Mouse (Mus musculus) MEL (cell line): Measurements from ENCODE around the gene Spata2. TPM values are rescaled to one million over a fixed set of nuclear protein-coding genes. Genes with fewer than 3 reads are reported as not detected.
A peak's percentile ranks its signal among the peaks of the same experiment; 100 is the strongest.

Experiments
- DNase-seq: peaks from one replicate; pipeline ENCODE4 v3.0.0; 2011; ENCODE audit warnings: low read depth, low spot score
- H3K27ac ChIP-seq: 2 replicates; pipeline ENCODE4 v1.5.1; 2012; ENCODE audit warnings: low read depth, mild to moderate bottlenecking, control low read depth, low read length, moderate library complexity; ENCODE audit not compliant: control insufficient read depth
- H3K27me3 ChIP-seq, 2 experiments: fragments of 150-350 bp in 1 of 2; sonication (generic) in 1 of 2; 2 replicates each; pipeline ENCODE4 v1.6.1; 2012; ENCODE audit warnings: low read length in 2 of 2, mild to moderate bottlenecking in 2 of 2, improper control_type of control experiment in 1 of 2, moderate library complexity in 1 of 2; ENCODE audit not compliant: insufficient read depth in 2 of 2, control insufficient read depth in 1 of 2
- H3K36me3 ChIP-seq, 2 experiments: 2 replicates each; pipeline ENCODE4 v1.6.1; 2012 to 2014; ENCODE audit warnings: low read length in 2 of 2, improper control_type of control experiment in 1 of 2, inconsistent platforms in 1 of 2, mild to moderate bottlenecking in 1 of 2; ENCODE audit not compliant: insufficient read depth in 2 of 2, control insufficient read depth in 1 of 2
- H3K4me1 ChIP-seq, 2 experiments: fragments of 150-350 bp in 1 of 2; sonication (generic) in 1 of 2; 2 replicates each; pipeline ENCODE4 v1.6.1; 2012; ENCODE audit warnings: low read length in 2 of 2, improper control_type of control experiment in 1 of 2, mild to moderate bottlenecking in 1 of 2; ENCODE audit not compliant: insufficient read depth in 2 of 2, control insufficient read depth in 1 of 2
- H3K4me3 ChIP-seq, 2 experiments: fragments of 150-350 bp in 1 of 2; sonication (generic) in 1 of 2; 2 replicates each; pipeline ENCODE4 v1.5.1; 2012; ENCODE audit warnings: low read depth in 2 of 2, low read length in 2 of 2, mild to moderate bottlenecking in 2 of 2, moderate library complexity in 2 of 2, control low read depth in 1 of 2, improper control_type of control experiment in 1 of 2; ENCODE audit not compliant: control insufficient read depth in 1 of 2, insufficient read depth in 1 of 2
- H3K79me2 ChIP-seq: 2 replicates; pipeline ENCODE4 v1.6.1; 2012; ENCODE audit warnings: mild to moderate bottlenecking, low read length, moderate library complexity; ENCODE audit not compliant: control insufficient read depth, poor library complexity, insufficient read depth
- H3K9ac ChIP-seq: 2 replicates; pipeline ENCODE4 v1.6.1; 2012; ENCODE audit warnings: low read depth, mild to moderate bottlenecking, control low read depth, low read length, moderate library complexity; ENCODE audit not compliant: control insufficient read depth, poor library complexity, severe bottlenecking
- H3K9me3 ChIP-seq: fragments of 150-350 bp; sonication (generic); replicated peaks from 2 replicates; pipeline ENCODE4 v1.6.1; 2012; ENCODE audit warnings: mild to moderate bottlenecking, low read length, improper control_type of control experiment, moderate library complexity; ENCODE audit not compliant: insufficient read depth
- BHLHE40 ChIP-seq: IDR thresholded peaks from 2 replicates; pipeline ENCODE4 v1.6.1; 2012; ENCODE audit warnings: low read depth, mild to moderate bottlenecking, inconsistent platforms, low read length, improper control_type of control experiment, borderline replicate concordance
- CHD1 ChIP-seq: IDR thresholded peaks from 2 replicates; pipeline ENCODE4 v1.6.1; 2012; ENCODE audit warnings: low read depth, mild to moderate bottlenecking, inconsistent platforms, low read length, improper control_type of control experiment
- CHD2 ChIP-seq: IDR thresholded peaks from 2 replicates; pipeline ENCODE4 v1.6.1; 2011; ENCODE audit warnings: low read length, improper control_type of control experiment
- CTCF ChIP-seq, 3 experiments: IDR thresholded peaks in 2 of 3; conservative IDR thresholded peaks in 1 of 3; 2 replicates each; pipeline ENCODE4 v1.5.1; 2011 to 2012; ENCODE audit warnings: low read length in 3 of 3, low read depth in 2 of 3, mild to moderate bottlenecking in 2 of 3, improper control_type of control experiment in 1 of 3, inconsistent platforms in 1 of 3, mixed read lengths in 1 of 3, moderate library complexity in 1 of 3; ENCODE audit not compliant: control insufficient read depth in 1 of 3, insufficient read depth in 1 of 3, poor library complexity in 1 of 3, severe bottlenecking in 1 of 3
- ELF1 ChIP-seq: IDR thresholded peaks from 2 replicates; pipeline ENCODE4 v1.6.1; 2014; ENCODE audit warnings: low read depth, mild to moderate bottlenecking, inconsistent platforms, low read length, improper control_type of control experiment, moderate library complexity
- EP300 ChIP-seq, 2 experiments: IDR thresholded peaks; 2 replicates each; pipeline ENCODE4 v1.6.1; 2011; ENCODE audit warnings: improper control_type of control experiment in 2 of 2, low read length in 2 of 2, low read depth in 1 of 2, mild to moderate bottlenecking in 1 of 2
- ETS1 ChIP-seq: IDR thresholded peaks from 2 replicates; pipeline ENCODE4 v1.6.1; 2012; ENCODE audit warnings: low read depth, mild to moderate bottlenecking, inconsistent platforms, low read length, improper control_type of control experiment, moderate library complexity
- GABPA ChIP-seq: IDR thresholded peaks from 2 replicates; pipeline ENCODE4 v1.6.1; 2012; ENCODE audit warnings: low read depth, mild to moderate bottlenecking, inconsistent platforms, low read length, improper control_type of control experiment, moderate library complexity
- GATA1 ChIP-seq: IDR thresholded peaks from 2 replicates; pipeline ENCODE4 v1.6.1; 2011; ENCODE audit warnings: low read depth, low read length, improper control_type of control experiment
- HCFC1 ChIP-seq: IDR thresholded peaks from 2 replicates; pipeline ENCODE4 v1.6.1; 2012; ENCODE audit warnings: low read depth, mild to moderate bottlenecking, inconsistent platforms, low read length, improper control_type of control experiment, moderate library complexity
- JUND ChIP-seq: IDR thresholded peaks from 2 replicates; pipeline ENCODE4 v1.6.1; 2011; ENCODE audit warnings: low read depth, mild to moderate bottlenecking, improper control_type of control experiment, low read length
- KAT2A ChIP-seq: conservative IDR thresholded peaks from 2 replicates; pipeline ENCODE4 v1.6.1; 2012; ENCODE audit warnings: low read depth, low read length, improper control_type of control experiment, inconsistent platforms
- MAX ChIP-seq: IDR thresholded peaks from 2 replicates; pipeline ENCODE4 v1.6.1; 2011; ENCODE audit warnings: low read length, improper control_type of control experiment
- MAZ ChIP-seq: IDR thresholded peaks from 2 replicates; pipeline ENCODE4 v1.6.1; 2012; ENCODE audit warnings: low read depth, mild to moderate bottlenecking, inconsistent platforms, low read length, improper control_type of control experiment
- MEF2A ChIP-seq: IDR thresholded peaks from 2 replicates; pipeline ENCODE4 v1.6.1; 2014; ENCODE audit warnings: low read depth, mild to moderate bottlenecking, inconsistent platforms, low read length, improper control_type of control experiment; ENCODE audit not compliant: poor library complexity, insufficient replicate concordance, severe bottlenecking; ENCODE audit errors: extremely low read depth
- MXI1 ChIP-seq: IDR thresholded peaks from 2 replicates; pipeline ENCODE4 v1.6.1; 2011; ENCODE audit warnings: mild to moderate bottlenecking, low read depth, low read length, improper control_type of control experiment
- MYC ChIP-seq: IDR thresholded peaks from 2 replicates; pipeline ENCODE4 v1.6.1; 2011; ENCODE audit warnings: low read depth, mild to moderate bottlenecking, low read length, improper control_type of control experiment, moderate library complexity
- NELFE ChIP-seq: IDR thresholded peaks from 2 replicates; pipeline ENCODE4 v1.6.1; 2011; ENCODE audit warnings: low read depth, low read length, improper control_type of control experiment
- NRF1 ChIP-seq: IDR thresholded peaks from 2 replicates; pipeline ENCODE4 v1.6.1; 2014; ENCODE audit warnings: low read depth, mild to moderate bottlenecking, inconsistent platforms, low read length, improper control_type of control experiment, moderate library complexity; ENCODE audit not compliant: poor library complexity, insufficient read depth, severe bottlenecking
- POLR2A ChIP-seq, 2 experiments: IDR thresholded peaks; 2 replicates each; pipeline ENCODE4 v1.6.1; 2011 to 2012; ENCODE audit warnings: low read length in 2 of 2, mild to moderate bottlenecking in 2 of 2, control low read depth in 1 of 2, improper control_type of control experiment in 1 of 2, low read depth in 1 of 2, moderate library complexity in 1 of 2; ENCODE audit not compliant: control insufficient read depth in 1 of 2, insufficient read depth in 1 of 2, poor library complexity in 1 of 2
- POLR2AphosphoS2 ChIP-seq: IDR thresholded peaks from 2 replicates; pipeline ENCODE4 v1.6.1; 2011; ENCODE audit warnings: low read length, improper control_type of control experiment
- RAD21 ChIP-seq: IDR thresholded peaks from 2 replicates; pipeline ENCODE4 v1.6.1; 2011; ENCODE audit warnings: mild to moderate bottlenecking, low read depth, low read length, improper control_type of control experiment
- RCOR1 ChIP-seq: IDR thresholded peaks from 2 replicates; pipeline ENCODE4 v1.6.1; 2012; ENCODE audit warnings: low read depth, mild to moderate bottlenecking, inconsistent platforms, low read length, improper control_type of control experiment
- SIN3A ChIP-seq: IDR thresholded peaks from 2 replicates; pipeline ENCODE4 v1.6.1; 2012; ENCODE audit warnings: low read length, improper control_type of control experiment, inconsistent platforms
- TBP ChIP-seq: IDR thresholded peaks from 2 replicates; pipeline ENCODE4 v1.8.0; 2011; ENCODE audit warnings: low read depth, low read length, improper control_type of control experiment
- UBTF ChIP-seq: IDR thresholded peaks from 2 replicates; pipeline ENCODE4 v1.6.1; 2012; ENCODE audit warnings: low read depth, mild to moderate bottlenecking, inconsistent platforms, low read length, improper control_type of control experiment, moderate library complexity, borderline replicate concordance; ENCODE audit not compliant: insufficient read depth
- USF1 ChIP-seq: IDR thresholded peaks from 2 replicates; pipeline ENCODE4 v1.6.1; 2014; ENCODE audit warnings: low read depth, mild to moderate bottlenecking, inconsistent platforms, low read length, improper control_type of control experiment, moderate library complexity
- USF2 ChIP-seq, 2 experiments: IDR thresholded peaks; 2 replicates each; pipeline ENCODE4 v1.6.1; 2011 to 2012; ENCODE audit warnings: improper control_type of control experiment in 2 of 2, low read length in 2 of 2, borderline replicate concordance in 1 of 2, inconsistent platforms in 1 of 2, low read depth in 1 of 2, mild to moderate bottlenecking in 1 of 2; ENCODE audit not compliant: insufficient read depth in 1 of 2
- ZC3H11A ChIP-seq: IDR thresholded peaks from 2 replicates; pipeline ENCODE4 v1.6.1; 2012; ENCODE audit warnings: low read depth, mild to moderate bottlenecking, inconsistent platforms, low read length, improper control_type of control experiment
- ZKSCAN1 ChIP-seq: IDR thresholded peaks from 2 replicates; pipeline ENCODE4 v1.6.1; 2012; ENCODE audit warnings: low read depth, mild to moderate bottlenecking, inconsistent platforms, low read length, improper control_type of control experiment, moderate library complexity
- polyA plus RNA-seq, 2 experiments: library from polyadenylated mRNA; stranded (reverse) in 1 of 2; unstranded in 1 of 2; fragments of >175 nt in 1 of 2; fragments of >200 nt in 1 of 2; gene quantifications; 2 replicates each; pipeline versions ENCODE4 v1.2.1 to v1.2.4; 2012; ENCODE audit warnings: low replicate concordance in 2 of 2, low read depth in 1 of 2; ENCODE audit not compliant: insufficient read length in 2 of 2, insufficient read depth in 1 of 2, missing spikeins in 1 of 2
- total RNA-seq: library from RNA; depleted of rRNA; stranded (reverse); fragments of 300-350 nt; gene quantifications from 2 replicates; pipeline ENCODE4 v1.2.3, GENCODE M21; 2012

Gene Spata2
- total and polyA plus RNA-seq, 3 experiments: 9.4 to 33.5 TPM; not detected in 1

- TF ChIP-seq NRF1: peak; percentile 86
- TF ChIP-seq GATA1: no peak
- TF ChIP-seq JUND: no peak
- TF ChIP-seq CTCF (IDR thresholded peaks at IDR 0.05 in 2 of 3, conservative IDR thresholded peaks at IDR 0.05 in 1 of 3; ENCODE audit: control insufficient read depth in 1 of 3, insufficient read depth in 1 of 3, low read depth in 2 of 3, low read length in 3 of 3, poor library complexity in 1 of 3, severe bottlenecking in 1 of 3): no peak
- TF ChIP-seq GABPA: no peak
- TF ChIP-seq NELFE: peak; percentile 73
- TF ChIP-seq USF1: no peak; the same call in 1 of the 2 replicates
- no peak for TF ChIP-seq KAT2A
- TF ChIP-seq USF2 (IDR thresholded peaks at IDR 0.05; ENCODE audit: borderline replicate concordance in 1 of 2, insufficient read depth in 1 of 2, low read depth in 1 of 2, low read length in 2 of 2): no peak
- TF ChIP-seq BHLHE40: no peak
- peak; percentile 48; the same call in 1 of the 2 replicates for TF ChIP-seq CHD1
- no peak for TF ChIP-seq RCOR1
- no peak for TF ChIP-seq ETS1
- TF ChIP-seq UBTF: no peak
- TF ChIP-seq HCFC1: peak; percentile 72
- peak; percentile 67; the same call in 1 of the 2 replicates for TF ChIP-seq POLR2AphosphoS2
- TF ChIP-seq TBP: 0 out of 2 replicates have a peak, but pooled peaks have one; percentile 32
Observed at GRCm38 (mm10) chr2:167503253-167503895, 10.7 kb upstream of the Spata2 start (continued).

GRCm38 (mm10) chr2:167502554-167503252, 10.0 kb upstream of the Spata2 start:
- H3K9ac ChIP-seq: peak overlapping the region; percentile 50
- H3K27me3 ChIP-seq: no peaks in the 10 kb centered on the region
- H3K79me2 ChIP-seq: peaks cover 20% of the 10 kb centered on the region
- H3K27ac ChIP-seq: peak overlapping the region; percentile 46
- H3K4me3 ChIP-seq: peak overlapping the region; percentile 94 to 99
- peaks cover 14 to 27% of the 10 kb centered on the region in 2 experiments for H3K4me1 ChIP-seq
- H3K9me3 ChIP-seq: no peaks in the 10 kb centered on the region
- H3K36me3 ChIP-seq: peaks cover 4 to 17% of the 10 kb centered on the region in 2 experiments; a peak in 3 of 4 replicates
- peak; percentile 84 for DNase-seq
- TF ChIP-seq KAT2A (no peak), MXI1 (no peak), MAZ (no peak), MEF2A (no peak), SIN3A (peak; percentile 43), RCOR1 (no peak), ZC3H11A (no peak), JUND (no peak), CTCF (IDR thresholded peaks at IDR 0.05 in 2 of 3, conservative IDR thresholded peaks at IDR 0.05 in 1 of 3; ENCODE audit: control insufficient read depth in 1 of 3, insufficient read depth in 1 of 3, low read depth in 2 of 3, low read length in 3 of 3, poor library complexity in 1 of 3, severe bottlenecking in 1 of 3) (no peak), ETS1 (no peak), MAX (0 out of 2 replicates have a peak, but pooled peaks have one; percentile 20), ELF1 (0 out of 2 replicates have a peak, but pooled peaks have one; percentile 4), POLR2A (IDR thresholded peaks at IDR 0.05; ENCODE audit: control insufficient read depth in 1 of 2, insufficient read depth in 1 of 2, low read depth in 1 of 2, low read length in 2 of 2, poor library complexity in 1 of 2) (no peak; a peak in 1 of 4 replicates), CHD2 (no peak), UBTF (no peak), ZKSCAN1 (no peak), POLR2AphosphoS2 (0 out of 2 replicates have a peak, but pooled peaks have one; percentile 27), HCFC1 (no peak), EP300 (IDR thresholded peaks at IDR 0.05; ENCODE audit: low read depth in 1 of 2, low read length in 2 of 2) (no peak), GATA1 (0 out of 2 replicates have a peak, but pooled peaks have one; percentile 24), MYC (no peak), RAD21 (no peak), GABPA (no peak)
